Mouse (Mus musculus) testis, adult 2 months (tissue): ENCODE data around the gene Slc25a30. TPM values are rescaled to one million over a fixed set of nuclear protein-coding genes. Genes with fewer than 3 reads are reported as not detected.
A peak's percentile ranks its signal among the peaks of the same experiment; 100 is the strongest.

Experiments
- H3K27ac ChIP-seq: fragments of 200-500 bp; 2 replicates; pipeline ENCODE4 v1.5.1; 2012; ENCODE audit warnings: low read depth, low read length; ENCODE audit not compliant: control insufficient read depth, insufficient read depth
- H3K27me3 ChIP-seq: fragments of 200-500 bp; 2 replicates; pipeline ENCODE4 v1.6.1; 2012; ENCODE audit warnings: mild to moderate bottlenecking, low read length, moderate library complexity; ENCODE audit not compliant: control insufficient read depth, insufficient read depth
- H3K36me3 ChIP-seq: fragments of 200-500 bp; 2 replicates; pipeline ENCODE4 v1.6.1; 2012; ENCODE audit warnings: mild to moderate bottlenecking, low read length; ENCODE audit not compliant: control insufficient read depth, insufficient read depth
- H3K4me1 ChIP-seq: fragments of 200-500 bp; 2 replicates; pipeline ENCODE4 v1.6.1; 2012; ENCODE audit warnings: low read length; ENCODE audit not compliant: control insufficient read depth, insufficient read depth
- H3K4me3 ChIP-seq: fragments of 200-500 bp; 2 replicates; pipeline ENCODE4 v1.5.1; 2012; ENCODE audit warnings: low read depth, mild to moderate bottlenecking, low read length, moderate library complexity, mixed read lengths; ENCODE audit not compliant: control insufficient read depth
- CTCF ChIP-seq: fragments of 200-500 bp; IDR thresholded peaks from 2 replicates; pipeline ENCODE4 v1.5.1; 2012; ENCODE audit warnings: low read depth, mild to moderate bottlenecking, inconsistent platforms, low read length, moderate library complexity; ENCODE audit not compliant: control insufficient read depth, insufficient read depth, insufficient replicate concordance
- POLR2A ChIP-seq: fragments of 200-500 bp; IDR thresholded peaks from 2 replicates; pipeline ENCODE4 v1.6.1; 2012; ENCODE audit warnings: low read depth, mild to moderate bottlenecking, inconsistent platforms, low read length, moderate library complexity; ENCODE audit not compliant: control insufficient read depth
- polyA plus RNA-seq: library from polyadenylated mRNA; depleted of rRNA; stranded (reverse); fragments of >200 nt; gene quantifications from 2 replicates; pipeline ENCODE4 v1.2.3, GENCODE M21; 2012; rRNA removed

Slc25a30 gene
- 12.5 and 16.5 TPM in 2 replicates for polyA plus RNA-seq

- H3K4me1 ChIP-seq, result peaks cover 5% of the 10 kb centered on the region
- peak within 1 kb of the TSS; percentile 83 for H3K27ac ChIP-seq
- peak within 1 kb of the TSS; percentile 95 for H3K4me3 ChIP-seq
- no peaks in the 10 kb centered on the region for H3K27me3 ChIP-seq
- H3K36me3 ChIP-seq, result no peaks in the 10 kb centered on the region
- TF ChIP-seq POLR2A (peak; percentile 93), CTCF (no peak)
Observed at GRCm38 (mm10) chr14:75786868-75787793, at the start of gene Slc25a30. Slc25a30 (minus strand) TSS chr14:75787037.

- Histone ChIP-seq H3K4me1 (peaks cover 27% of the 10 kb centered on the region), H3K27ac (0 out of 2 replicates have a peak overlapping the region, but pooled peaks have one; percentile 5), H3K36me3 (no peaks in the 10 kb centered on the region), H3K4me3 (no peak overlapping the region), H3K27me3 (no peaks in the 10 kb centered on the region)
- no peak for TF ChIP-seq POLR2A
- TF ChIP-seq CTCF, result no peak
Observed at GRCm38 (mm10) chr14:75836579-75836978, 49.7 kb upstream of the Slc25a30 start.

- no peaks in the 10 kb centered on the region for H3K27me3 ChIP-seq
- peaks cover 29% of the 10 kb centered on the region for H3K4me1 ChIP-seq
- H3K27ac ChIP-seq, result peak overlapping the region; percentile 97
- H3K4me3 ChIP-seq, result peak overlapping the region; percentile 96
- no peak; the same call in 1 of the 2 replicates for TF ChIP-seq POLR2A
- 0 out of 2 replicates have a peak, but pooled peaks have one; percentile 16 for TF ChIP-seq CTCF
- H3K36me3 ChIP-seq, result no peaks in the 10 kb centered on the region
Observed at GRCm38 (mm10) chr14:75834739-75835381, 48.0 kb upstream of the Slc25a30 start.

DNA sequence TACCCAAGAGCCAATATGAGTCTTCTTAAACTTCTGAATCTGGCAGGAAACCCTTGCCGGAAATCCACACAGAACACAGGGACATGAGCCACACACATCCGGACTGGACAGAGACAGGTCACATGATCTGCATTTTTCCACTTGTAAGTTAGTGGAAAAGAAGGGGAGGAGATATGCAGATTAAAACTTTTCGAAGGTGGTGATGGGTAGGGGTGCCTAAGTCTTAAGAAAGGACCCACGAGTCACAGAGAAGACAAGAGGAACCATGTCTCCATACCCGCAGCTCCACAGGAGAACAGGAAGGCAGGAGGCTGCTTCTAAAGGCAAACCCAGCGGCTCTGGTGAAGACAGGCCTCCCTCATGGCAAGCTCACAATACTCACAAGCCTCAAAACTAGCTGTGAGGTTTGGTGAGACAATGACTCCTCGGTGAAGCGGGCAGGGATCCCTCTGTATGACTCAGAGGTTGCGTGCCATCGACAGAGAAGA lies 47.5 kb upstream of the Slc25a30 start:
- H3K36me3 ChIP-seq, result no peaks in the 10 kb centered on the region
- peak overlapping the region; percentile 97 for H3K27ac ChIP-seq
- H3K4me1 ChIP-seq, result peaks cover 29% of the 10 kb centered on the region
- peak overlapping the region; percentile 96 for H3K4me3 ChIP-seq
- no peaks in the 10 kb centered on the region for H3K27me3 ChIP-seq
- TF ChIP-seq CTCF (no peak), POLR2A (peak; percentile 51; the same call in 1 of the 2 replicates)

- TF ChIP-seq POLR2A, result no peak; the same call in 1 of the 2 replicates
- TF ChIP-seq CTCF, result no peak
- peaks cover 33% of the 10 kb centered on the region for H3K4me1 ChIP-seq
- H3K27ac ChIP-seq, result peak overlapping the region; percentile 97
- peak overlapping the region; percentile 96 for H3K4me3 ChIP-seq
- H3K36me3 ChIP-seq, result no peaks in the 10 kb centered on the region
- no peaks in the 10 kb centered on the region for H3K27me3 ChIP-seq
Observed at GRCm38 (mm10) chr14:75833546-75834250, 46.9 kb upstream of the Slc25a30 start.

GRCm38 (mm10) chr14:75832982-75833381 lies 46.1 kb upstream of the Slc25a30 start:
- Histone ChIP-seq H3K27ac (peak overlapping the region; percentile 97), H3K4me3 (peak overlapping the region; percentile 96), H3K27me3 (no peaks in the 10 kb centered on the region), H3K36me3 (no peaks in the 10 kb centered on the region), H3K4me1 (peaks cover 40% of the 10 kb centered on the region)
- TF ChIP-seq POLR2A (peak; percentile 51; the same call in 1 of the 2 replicates), CTCF (no peak)
